Mouse (Mus musculus) embryonic fibroblast, embryonic 13.5 days (primary cell): ENCODE measurements at regions not wholly inside any gene's neighbourhood (a gene's known extent, or its start where the extent isn't known, plus 50 kb on each side); places are given as distances from the start of the nearest gene placed in this dataset.
A peak's percentile ranks its signal among the peaks of the same experiment; 100 is the strongest.

Source experiments
- H3K27ac ChIP-seq: 2 replicates; pipeline ENCODE4 v1.5.1; 2012; ENCODE audit warnings: low read length, control low read depth, inconsistent platforms; ENCODE audit not compliant: insufficient read depth
- H3K4me1 ChIP-seq: 2 replicates; pipeline ENCODE4 v1.6.1; 2011; ENCODE audit warnings: low read length; ENCODE audit not compliant: control insufficient read depth, insufficient read depth
- H3K4me3 ChIP-seq: 2 replicates; pipeline ENCODE4 v1.5.1; 2011; ENCODE audit warnings: mild to moderate bottlenecking, control low read depth, low read length; ENCODE audit not compliant: insufficient read depth
- CTCF ChIP-seq: IDR thresholded peaks from 2 replicates; pipeline ENCODE4 v1.5.1; 2011; ENCODE audit warnings: mild to moderate bottlenecking, control low read depth, low read length, moderate library complexity, borderline replicate concordance; ENCODE audit not compliant: insufficient read depth
- POLR2A ChIP-seq: IDR thresholded peaks from 2 replicates; pipeline ENCODE4 v1.6.1; 2011; ENCODE audit warnings: low read depth, mild to moderate bottlenecking, control low read depth, low read length, moderate library complexity

DNA sequence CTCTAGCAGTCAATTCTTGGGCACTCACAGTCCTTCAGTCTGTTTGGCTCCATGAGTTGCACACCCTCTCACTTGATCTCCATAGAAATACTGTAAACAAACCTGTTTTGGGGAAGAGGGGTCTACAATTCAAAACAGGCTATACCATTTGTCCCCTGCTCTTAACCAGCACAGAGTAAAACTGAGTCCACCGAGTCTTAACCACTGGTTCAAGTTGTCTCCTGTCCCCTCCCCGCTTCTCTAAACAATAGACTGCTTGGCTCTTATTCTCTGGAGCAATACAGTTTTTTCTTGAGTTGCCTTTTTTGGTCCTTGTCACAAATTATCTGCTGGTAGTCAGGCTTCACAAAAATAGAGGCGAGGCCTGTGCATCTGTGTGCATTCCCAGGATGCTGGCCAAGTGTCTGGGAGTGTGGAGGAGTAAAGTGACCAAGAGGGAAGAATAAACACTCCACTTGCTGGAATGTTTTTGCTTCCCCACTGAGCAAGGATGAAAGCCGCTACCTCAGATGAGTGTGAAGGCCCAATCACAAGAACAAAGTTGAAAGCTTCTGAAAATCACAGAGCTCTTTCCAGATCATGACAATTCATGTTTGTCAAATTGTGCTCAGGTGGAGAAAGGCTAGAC, 695.3 kb downstream of the Cypt12 start:
- TF ChIP-seq CTCF = no peak
- no peak for TF ChIP-seq POLR2A
- H3K27ac ChIP-seq = peak overlapping the region; percentile 29
- H3K4me3 ChIP-seq = no peak overlapping the region
- 0 out of 2 replicates have a peak, but pooled peaks cover 3% of the 10 kb centered on the region for H3K4me1 ChIP-seq

DNA sequence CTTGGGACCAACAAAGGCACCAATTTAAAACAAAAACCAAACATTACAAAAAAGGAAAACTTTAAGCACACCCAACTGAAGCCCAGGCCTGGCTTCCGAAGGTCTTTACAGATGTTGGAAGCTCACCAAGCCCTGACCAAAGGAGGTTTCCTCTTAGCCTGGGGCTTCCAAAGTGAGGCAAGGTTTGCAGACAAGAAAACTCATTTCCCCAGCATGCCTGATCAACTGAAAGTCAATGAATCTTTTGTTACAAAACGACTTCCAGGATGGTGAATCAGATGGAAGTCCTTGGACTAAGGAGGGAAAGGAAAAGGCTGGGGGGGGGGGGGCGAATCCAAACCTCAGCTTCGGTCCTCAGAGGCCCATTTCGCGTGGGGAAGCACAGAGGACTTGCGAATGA, 697.3 kb downstream of the Cypt12 start:
- TF ChIP-seq POLR2A (no peak), CTCF (no peak)
- peak overlapping the region; percentile 59; the same call in 1 of the 2 replicates for H3K27ac ChIP-seq
- no peak overlapping the region for H3K4me3 ChIP-seq
- H3K4me1 ChIP-seq = 0 out of 2 replicates have a peak, but pooled peaks cover 3% of the 10 kb centered on the region

DNA sequence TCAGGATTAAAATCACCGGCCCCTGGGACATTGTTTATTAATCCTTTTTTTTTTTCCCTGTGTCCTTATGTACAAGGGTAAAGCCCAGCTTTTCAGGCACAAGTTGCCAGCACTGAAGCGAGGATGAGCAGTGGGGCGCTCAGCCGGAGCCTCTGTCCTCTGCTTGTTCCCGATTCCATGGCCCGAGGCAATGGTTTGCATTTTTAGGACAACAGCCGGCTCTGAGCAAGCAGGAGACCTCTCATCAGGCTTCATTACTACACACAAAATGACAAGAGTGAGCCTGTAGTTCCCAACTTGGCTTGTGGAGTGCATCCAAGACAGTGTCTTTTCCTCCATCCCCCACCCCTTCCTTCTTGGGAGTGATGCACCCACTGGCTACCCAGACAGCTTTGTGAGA, 697.7 kb downstream of the Cypt12 start:
- no peak overlapping the region for H3K4me3 ChIP-seq
- TF ChIP-seq POLR2A (no peak), CTCF (no peak)
- H3K4me1 ChIP-seq = 0 out of 2 replicates have a peak, but pooled peaks cover 3% of the 10 kb centered on the region
- H3K27ac ChIP-seq = no peak overlapping the region

- TF ChIP-seq CTCF (no peak), POLR2A (no peak)
- Histone ChIP-seq H3K27ac (no peak overlapping the region), H3K4me1 (no peaks in the 10 kb centered on the region), H3K4me3 (no peak overlapping the region)
Measured at GRCm38 (mm10) chr3:18653557-18653956, 705.3 kb downstream of the Cypt12 start.

GRCm38 (mm10) chr3:18665738-18666137, 717.5 kb downstream of the Cypt12 start:
- H3K27ac ChIP-seq = no peak overlapping the region
- H3K4me3 ChIP-seq = no peak overlapping the region
- no peak for TF ChIP-seq POLR2A
- TF ChIP-seq CTCF = no peak
- no peaks in the 10 kb centered on the region for H3K4me1 ChIP-seq

DNA sequence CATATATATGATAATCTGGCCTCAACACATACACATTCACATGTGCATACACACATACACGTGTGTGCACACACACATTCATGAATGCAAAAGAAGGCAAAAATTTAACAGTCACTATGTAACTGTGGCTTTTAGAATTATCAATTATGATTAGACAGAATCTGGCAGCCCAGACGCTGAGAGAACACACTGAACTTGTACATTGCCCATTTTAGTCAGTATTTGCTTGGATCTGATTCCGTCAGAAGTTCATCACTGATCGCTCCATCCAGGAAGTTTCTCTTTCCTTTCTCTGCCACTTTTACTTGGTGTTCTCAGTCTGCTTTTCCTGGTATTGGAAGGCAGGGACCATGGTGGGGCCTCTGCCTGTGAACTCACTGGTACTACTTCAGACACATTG, 719.5 kb downstream of the Cypt12 start:
- Histone ChIP-seq H3K27ac (no peak overlapping the region), H3K4me3 (no peak overlapping the region), H3K4me1 (no peaks in the 10 kb centered on the region)
- TF ChIP-seq POLR2A = no peak
- TF ChIP-seq CTCF = no peak

GRCm38 (mm10) chr3:18668936-18669335, 720.7 kb downstream of the Cypt12 start:
- TF ChIP-seq POLR2A = no peak
- TF ChIP-seq CTCF = no peak
- no peak overlapping the region for H3K4me3 ChIP-seq

GRCm38 (mm10) chr3:18670203-18670700, 722.0 kb downstream of the Cypt12 start:
- Histone ChIP-seq H3K4me1 (no peaks in the 10 kb centered on the region), H3K27ac (no peak overlapping the region), H3K4me3 (no peak overlapping the region)
- no peak for TF ChIP-seq POLR2A
- no peak for TF ChIP-seq CTCF

More at GRCm38 (mm10) chr3:18668936-18669335, 720.7 kb downstream of the Cypt12 start:
- no peak overlapping the region for H3K27ac ChIP-seq
- no peaks in the 10 kb centered on the region for H3K4me1 ChIP-seq

GRCm38 (mm10) chr3:18671681-18672080, 723.5 kb downstream of the Cypt12 start:
- TF ChIP-seq CTCF (no peak), POLR2A (no peak)
- Histone ChIP-seq H3K4me1 (no peaks in the 10 kb centered on the region), H3K4me3 (no peak overlapping the region), H3K27ac (no peak overlapping the region)

- TF ChIP-seq CTCF (no peak), POLR2A (no peak)
- no peak overlapping the region for H3K27ac ChIP-seq
- H3K4me3 ChIP-seq = no peak overlapping the region
- H3K4me1 ChIP-seq = no peaks in the 10 kb centered on the region
Measured at GRCm38 (mm10) chr3:18683346-18684101, 735.3 kb downstream of the Cypt12 start.
